ENCODE assay signal across 8 mouse cellular contexts in the genomic region with DNA sequence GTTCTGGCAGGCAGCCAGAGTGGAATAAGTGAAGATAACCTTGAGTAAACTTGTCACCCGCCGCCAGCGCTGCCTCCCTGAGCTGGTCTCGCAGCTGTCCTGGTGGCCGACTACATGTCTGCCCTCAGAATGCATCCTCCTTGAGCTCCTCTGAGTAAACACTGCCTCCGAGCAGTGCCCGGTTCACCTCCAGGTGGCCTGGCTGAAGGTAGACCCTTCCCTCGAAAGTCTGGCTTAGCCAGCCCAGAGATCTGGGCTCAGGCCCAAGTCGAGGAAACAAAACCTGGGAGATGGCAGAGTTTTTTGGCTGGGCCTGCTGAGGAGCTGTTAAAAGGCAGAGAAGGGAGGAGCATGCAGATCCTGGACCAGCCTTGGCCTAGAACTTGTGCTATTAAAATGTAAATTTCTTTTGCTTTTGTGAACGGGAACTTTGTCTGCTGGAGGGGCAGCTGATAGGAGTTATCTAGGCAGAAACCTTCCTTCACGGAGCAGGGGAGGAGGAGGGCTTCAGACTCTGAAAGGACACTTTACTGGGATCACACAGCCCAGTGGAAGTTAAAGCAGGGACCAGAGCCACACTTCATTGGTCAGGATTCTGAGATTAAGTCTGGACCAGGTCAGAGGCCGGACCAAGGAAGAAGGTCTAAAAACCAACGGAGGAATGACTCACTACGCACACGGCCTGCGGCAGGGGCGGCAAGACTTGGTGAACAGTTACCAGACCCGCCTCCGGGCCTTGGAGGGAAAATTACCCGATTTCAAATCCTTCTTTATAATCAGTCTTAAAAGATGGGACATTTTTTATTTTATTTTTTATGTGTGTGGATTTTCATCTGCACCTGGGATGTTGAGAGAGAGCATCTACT. TPM values are rescaled to one million over a fixed set of nuclear protein-coding genes. Genes with fewer than 3 reads are reported as not detected.
DNase-seq lines count a peak whose midpoint lies in the region; ATAC-seq and TF ChIP-seq lines count a peak whose summit lies in the region.

No protein-coding gene starts in this region.

- H3K27ac ChIP-seq in kidney, embryonic 14.5 days (ENCODE audit: low read depth, low read length), result peak overlapping the region; percentile 96

- intact Hi-C loops in gastrocnemius, postnatal 36 days (cut with DNase I), result no loop called here

- H3K27me3 ChIP-seq in E14TG2a.4 (ENCODE audit: insufficient read depth, low read length), result no peaks in the 10 kb centered on the region
- no peaks in the 10 kb centered on the region for H3K27me3 ChIP-seq in kidney, embryonic 14.5 days (ENCODE audit: control insufficient read depth, insufficient read depth, low read length)

- H3K4me2 ChIP-seq in kidney, embryonic 14.5 days (replicated peaks; ENCODE audit: low read depth, low read length), result peak overlapping the region; percentile 64

- ATAC-seq in common myeloid progenitor, adult 5-6 weeks (replicated peaks; ENCODE audit: low read depth, poor library complexity, severe bottlenecking), result peak; percentile 19
- no peak for ATAC-seq in kidney, embryonic 14.5 days (ENCODE audit: low FRiP score, low TSS enrichment)

- peak; percentile 75 for DNase-seq in A20 (ENCODE audit: low read depth, low spot score)
- DNase-seq in gastrocnemius, postnatal 36 days, result peak; percentile 18 to 45
- peak; percentile 62 to 68 for DNase-seq in lung, postnatal 4 days
- peak; percentile 23 for DNase-seq in right cerebral cortex, postnatal 25 days
- DNase-seq in layer of hippocampus, adult 9-11 months, result no peak

- no peaks in the 10 kb centered on the region for H3K9me3 ChIP-seq in E14TG2a.4 (ENCODE audit: low read length)
- no peaks in the 10 kb centered on the region for H3K9me3 ChIP-seq in kidney, embryonic 14.5 days (ENCODE audit: control insufficient read depth, low read length)

- peaks cover 49% of the 10 kb centered on the region for H3K36me3 ChIP-seq in E14TG2a.4 (ENCODE audit: insufficient read depth, low read length)
- peaks cover 32% of the 10 kb centered on the region for H3K36me3 ChIP-seq in kidney, embryonic 14.5 days (ENCODE audit: control insufficient read depth, insufficient read depth, low read length)

- peaks cover 76% of the 10 kb centered on the region for H3K4me1 ChIP-seq in E14TG2a.4 (replicated peaks; ENCODE audit: low read depth, low read length)
- peaks cover 50% of the 10 kb centered on the region for H3K4me1 ChIP-seq in kidney, embryonic 14.5 days (ENCODE audit: control insufficient read depth, insufficient read depth, low read length)

- peak overlapping the region; percentile 92 for H3K4me3 ChIP-seq in E14TG2a.4 (replicated peaks; ENCODE audit: low read length)
- peak overlapping the region; percentile 77 for H3K4me3 ChIP-seq in kidney, embryonic 14.5 days (ENCODE audit: low read length)

- 4% methylated on average over 20 of the region's 20 CpGs for WGBS in kidney, embryonic 14.5 days

- peak overlapping the region; percentile 90; the same call in 1 of the 2 replicates for H3K9ac ChIP-seq in kidney, embryonic 14.5 days (ENCODE audit: low read depth, low read length)

- no peak for TF ChIP-seq CTCF in E14TG2a.4 (conservative IDR thresholded peaks at IDR 0.05; ENCODE audit: low read length)

RNA-seq across cellular contexts. Expression of a gene that starts 2.3 kb away (rescaled TPM):
- 15.6 and 18.6 TPM in 2 replicates for total RNA-seq in common myeloid progenitor, adult 5-6 weeks (2017)
- total RNA-seq in gastrocnemius, postnatal 36 days (2021), result under 1 TPM; 0.32 to 0.51 TPM
- 67.8 and 78.1 TPM in 2 replicates for polyA plus RNA-seq in kidney, embryonic 14.5 days (2014; fragmentation: Nextera tagmentation; extraction: Ambion mirVana)

RNA-seq across cellular contexts. Expression of a gene that starts 15.7 kb away (rescaled TPM):
- total RNA-seq in common myeloid progenitor, adult 5-6 weeks (2017), result not detected in 2 replicates
- total RNA-seq in gastrocnemius, postnatal 36 days (2021), result under 1 TPM; 0.25 to 0.64 TPM
- polyA plus RNA-seq in kidney, embryonic 14.5 days (2014; fragmentation: Nextera tagmentation; extraction: Ambion mirVana), result 6.4 and 7.4 TPM in 2 replicates

RNA-seq across cellular contexts. Expression of a gene that starts 20.9 kb away (rescaled TPM):
- total RNA-seq in common myeloid progenitor, adult 5-6 weeks (2017), result 128 and 156 TPM in 2 replicates
- total RNA-seq in gastrocnemius, postnatal 36 days (2021), result 10 to 100 TPM; 79.3 to 85.6 TPM
- polyA plus RNA-seq in kidney, embryonic 14.5 days (2014; fragmentation: Nextera tagmentation; extraction: Ambion mirVana), result 199 and 227 TPM in 2 replicates

RNA-seq across cellular contexts. Expression of a gene that starts 44.9 kb away (rescaled TPM):
- 1.0 and 3.4 TPM in 2 replicates for total RNA-seq in common myeloid progenitor, adult 5-6 weeks (2017)
- under 1 TPM in 1 of 2 experiments, not detected in 1; 0.26 TPM for total RNA-seq in gastrocnemius, postnatal 36 days (2021)
- polyA plus RNA-seq in kidney, embryonic 14.5 days (2014; fragmentation: Nextera tagmentation; extraction: Ambion mirVana), result 0.23 and 0.24 TPM in 2 replicates

Comparison
In these comparisons a context has a peak if more than half of its experiments do, and no peak if none do; other contexts are left out.
1. RNA of a gene that starts 2.3 kb away (total RNA-seq): 15.6 to 18.6 TPM in common myeloid progenitor, adult 5-6 weeks; 0.32 to 0.51 TPM in gastrocnemius, postnatal 36 days; every median in the first group is over 10 times any median in the second.